Mouse (Mus musculus) midbrain, embryonic 13.5 days (tissue): ENCODE measurements around the gene Mrfap1. TPM values are rescaled to one million over a fixed set of nuclear protein-coding genes. Genes with fewer than 3 reads are reported as not detected.
"Not testable (repeated sequence)": the region's sequence is repeated elsewhere in the genome, so short reads cannot be mapped to it uniquely, and the experiment has no call there.

ENCODE experiments used
- ATAC-seq: fragments of 200-750 bp; cut with Nextera tagmentation; 2 replicates; pipeline ENCODE4 v1.8.0; 2017; ENCODE audit warnings: mild to moderate bottlenecking, moderate TSS enrichment, moderate library complexity
- H3K27ac ChIP-seq: fragments of 300-500 bp; sonication (generic); 2 replicates; pipeline ENCODE4 v1.5.1; 2015; ENCODE audit warnings: inconsistent platforms, mild to moderate bottlenecking, moderate library complexity
- H3K27me3 ChIP-seq: fragments of 300-500 bp; sonication (generic); 2 replicates; pipeline ENCODE4 v1.6.1; 2015; ENCODE audit warnings: mild to moderate bottlenecking, inconsistent platforms
- H3K36me3 ChIP-seq: fragments of 300-500 bp; sonication (generic); 2 replicates; pipeline ENCODE4 v1.6.1; 2015; ENCODE audit warnings: mild to moderate bottlenecking, inconsistent platforms
- H3K4me1 ChIP-seq: fragments of 300-500 bp; sonication (generic); replicated peaks from 2 replicates; pipeline ENCODE4 v1.6.1; 2015; ENCODE audit warnings: inconsistent platforms
- H3K4me2 ChIP-seq: fragments of 300-500 bp; sonication (generic); replicated peaks from 2 replicates; pipeline ENCODE4 v1.6.1; 2015; ENCODE audit warnings: moderate library complexity, mild to moderate bottlenecking, inconsistent platforms
- H3K4me3 ChIP-seq: fragments of 300-500 bp; sonication (generic); replicated peaks from 2 replicates; pipeline ENCODE4 v1.5.1; 2015; ENCODE audit warnings: mild to moderate bottlenecking, inconsistent platforms
- H3K9ac ChIP-seq: fragments of 300-500 bp; sonication (generic); replicated peaks from 2 replicates; pipeline ENCODE4 v1.6.1; 2015; ENCODE audit warnings: mild to moderate bottlenecking, inconsistent platforms
- H3K9me3 ChIP-seq: fragments of 300-500 bp; sonication (generic); 2 replicates; pipeline ENCODE4 v1.6.1; 2016; ENCODE audit warnings: mild to moderate bottlenecking, inconsistent platforms
- WGBS: fragments of 180-500 bp; shearing (Covaris S2); methylation state at CpG from one replicate; pipeline ENCODE4 v1.1.7; 2015; 5-methylcytosine and 5-hydroxymethylcytosine counted together
- polyA plus RNA-seq: library from polyadenylated mRNA; unstranded; fragments of >200 nt; fragmentation: Nextera tagmentation; extraction: Ambion mirVana; gene quantifications from 2 replicates; pipeline ENCODE4 v1.2.1, GENCODE M21; 2015

The Mrfap1 gene
- polyA plus RNA-seq, result 296 and 302 TPM in 2 replicates

GRCm38 (mm10) chr5:36796296-36797014 lies at the start of gene Mrfap1:
Mrfap1 (minus strand) TSS chr5:36796772.
- H3K9me3 ChIP-seq, H3K27me3 ChIP-seq: not testable (repeated sequence)
- H3K36me3 ChIP-seq, result peaks cover 17% of the 10 kb centered on the region
- peak; percentile 84 for ATAC-seq
- peak within 1 kb of the TSS; percentile 73 for H3K4me3 ChIP-seq
- H3K4me1 ChIP-seq, result peaks cover 15% of the 10 kb centered on the region
- H3K4me2 ChIP-seq, result peak within 1 kb of the TSS; percentile 60
- H3K27ac ChIP-seq, result peak within 1 kb of the TSS; percentile 96
- peak within 1 kb of the TSS; percentile 87 for H3K9ac ChIP-seq
- under 1% methylated on average over 90 of the region's 90 CpGs for WGBS

GRCm38 (mm10) chr5:36844490-36844889 lies 47.9 kb upstream of the Mrfap1 start:
- H3K9ac ChIP-seq, result no peak overlapping the region
- no peaks in the 10 kb centered on the region for H3K36me3 ChIP-seq
- 0 out of 2 replicates have a peak, but pooled peaks cover 7% of the 10 kb centered on the region for H3K4me1 ChIP-seq
- no peaks in the 10 kb centered on the region for H3K27me3 ChIP-seq
- no peak overlapping the region for H3K4me3 ChIP-seq
- H3K4me2 ChIP-seq, result no peak overlapping the region
- no peaks in the 10 kb centered on the region for H3K9me3 ChIP-seq
- WGBS, result 77% methylated on average over 10 of the region's 10 CpGs
- H3K27ac ChIP-seq, result peak overlapping the region; percentile 25; the same call in 1 of the 2 replicates
- peak; percentile 11; the same call in 1 of the 2 replicates for ATAC-seq

GRCm38 (mm10) chr5:36841701-36842100 lies 45.1 kb upstream of the Mrfap1 start:
- no peak overlapping the region for H3K27ac ChIP-seq
- no peaks in the 10 kb centered on the region for H3K9me3 ChIP-seq
- no peak for ATAC-seq
- H3K9ac ChIP-seq, result no peak overlapping the region
- H3K4me2 ChIP-seq, result no peak overlapping the region
- H3K4me1 ChIP-seq, result 0 out of 2 replicates have a peak, but pooled peaks cover 7% of the 10 kb centered on the region
- H3K36me3 ChIP-seq, result no peaks in the 10 kb centered on the region
- 0 out of 2 replicates have a peak, but pooled peaks cover 3% of the 10 kb centered on the region for H3K27me3 ChIP-seq
- WGBS, result 64% methylated on average over 1 of the region's 1 CpGs
- no peak overlapping the region for H3K4me3 ChIP-seq

- H3K27ac ChIP-seq, result no peak overlapping the region
- no peak overlapping the region for H3K9ac ChIP-seq
- H3K36me3 ChIP-seq, result no peaks in the 10 kb centered on the region
- ATAC-seq, result no peak
- H3K4me2 ChIP-seq, result no peak overlapping the region
- no peak overlapping the region for H3K4me3 ChIP-seq
- no peaks in the 10 kb centered on the region for H3K9me3 ChIP-seq
- H3K4me1 ChIP-seq, result 0 out of 2 replicates have a peak, but pooled peaks cover 7% of the 10 kb centered on the region
- 0 out of 2 replicates have a peak, but pooled peaks cover 5% of the 10 kb centered on the region for H3K27me3 ChIP-seq
- WGBS, result 88% methylated on average over 7 of the region's 7 CpGs
Measured at GRCm38 (mm10) chr5:36840092-36840491, 43.5 kb upstream of the Mrfap1 start.

DNA sequence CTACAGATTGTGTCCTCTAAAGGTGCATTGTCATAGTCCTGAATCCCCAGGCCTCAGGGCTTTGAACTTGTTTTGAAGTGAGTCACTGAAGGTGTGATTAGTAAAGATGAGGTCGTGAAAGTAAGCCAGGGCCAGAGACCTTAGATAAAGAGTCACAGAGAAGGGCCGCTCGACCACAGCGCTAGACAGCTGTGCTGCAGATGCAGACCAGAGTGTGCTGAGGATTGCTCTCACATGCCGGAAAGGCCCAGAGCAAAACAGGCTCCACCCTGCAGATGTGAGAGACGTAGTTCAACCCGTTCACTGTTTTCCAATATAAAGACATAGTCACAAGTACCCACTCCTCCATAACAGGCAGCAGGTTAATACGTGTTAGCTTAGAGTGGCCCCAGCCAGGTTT lies 43.0 kb upstream of the Mrfap1 start:
- H3K9me3 ChIP-seq, result no peaks in the 10 kb centered on the region
- 0 out of 2 replicates have a peak overlapping the region, but pooled peaks have one; percentile 14 for H3K9ac ChIP-seq
- ATAC-seq, result no peak
- H3K4me1 ChIP-seq, result 0 out of 2 replicates have a peak, but pooled peaks cover 4% of the 10 kb centered on the region
- H3K4me2 ChIP-seq, result no peak overlapping the region
- H3K36me3 ChIP-seq, result no peaks in the 10 kb centered on the region
- 82% methylated on average over 8 of the region's 8 CpGs for WGBS
- 0 out of 2 replicates have a peak, but pooled peaks cover 5% of the 10 kb centered on the region for H3K27me3 ChIP-seq
- no peak overlapping the region for H3K27ac ChIP-seq
- H3K4me3 ChIP-seq, result no peak overlapping the region

DNA sequence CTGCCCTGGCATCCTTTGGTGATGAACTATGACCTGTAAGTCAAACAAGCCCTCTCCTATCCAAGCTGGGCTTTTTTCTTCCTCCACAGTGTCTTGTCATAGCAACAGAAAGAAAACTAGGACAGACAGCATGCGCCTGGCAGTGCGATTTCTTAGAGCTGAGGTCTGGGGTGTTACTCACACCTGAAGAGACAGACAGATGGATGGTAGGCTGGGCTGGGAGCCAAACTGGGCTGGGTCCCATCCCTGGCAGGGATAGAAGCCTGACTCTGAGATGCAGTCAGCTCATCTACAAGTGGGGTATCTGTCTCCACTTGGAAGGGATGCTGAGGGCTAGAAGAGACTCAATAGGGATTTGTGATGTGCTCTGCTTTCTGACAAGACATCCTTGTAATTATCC lies 42.5 kb upstream of the Mrfap1 start:
- ATAC-seq, result no peak
- WGBS, result 96% methylated on average over 2 of the region's 2 CpGs

GRCm38 (mm10) chr5:36835933-36836332 lies 39.4 kb upstream of the Mrfap1 start:
- H3K4me1 ChIP-seq, result peaks cover 3% of the 10 kb centered on the region

More for the DNA sequence above, 42.5 kb upstream of the Mrfap1 start:
- no peak overlapping the region for H3K27ac ChIP-seq
- H3K36me3 ChIP-seq, result no peaks in the 10 kb centered on the region
- 0 out of 2 replicates have a peak, but pooled peaks cover 5% of the 10 kb centered on the region for H3K27me3 ChIP-seq
- no peak overlapping the region for H3K4me3 ChIP-seq
- 0 out of 2 replicates have a peak overlapping the region, but pooled peaks have one; percentile 14 for H3K9ac ChIP-seq
- H3K4me1 ChIP-seq, result no peaks in the 10 kb centered on the region
- H3K4me2 ChIP-seq, result no peak overlapping the region
- no peaks in the 10 kb centered on the region for H3K9me3 ChIP-seq

DNA sequence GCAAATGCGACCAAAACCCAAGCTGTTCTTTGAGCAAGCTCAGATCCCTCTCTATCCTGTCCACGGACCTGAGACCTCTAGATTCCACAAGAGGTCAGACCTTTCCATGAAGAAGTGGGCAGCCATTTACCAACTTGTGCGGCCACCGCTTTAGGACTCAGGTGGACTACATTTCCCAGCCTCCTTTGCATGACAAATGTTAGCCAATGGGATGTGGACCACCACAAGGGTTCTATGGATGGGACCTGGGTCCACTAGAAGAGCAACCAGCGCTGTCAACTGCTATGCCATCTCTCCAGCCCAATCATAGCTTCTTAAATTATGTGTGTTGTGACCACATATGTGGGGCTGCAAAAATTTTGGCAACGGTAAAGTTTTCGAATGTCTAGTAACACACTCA lies 34.7 kb upstream of the Mrfap1 start:
- Histone ChIP-seq H3K9me3 (no peaks in the 10 kb centered on the region), H3K36me3 (0 out of 2 replicates have a peak, but pooled peaks cover 10% of the 10 kb centered on the region), H3K4me2 (peak overlapping the region; percentile 69; the same call in 1 of the 2 replicates), H3K9ac (no peak overlapping the region), H3K4me3 (no peak overlapping the region), H3K27ac (no peak overlapping the region), H3K27me3 (no peaks in the 10 kb centered on the region), H3K4me1 (peaks cover 10% of the 10 kb centered on the region)
- 58% methylated on average over 7 of the region's 7 CpGs for WGBS
- 0 out of 2 replicates have a peak, but pooled peaks have one; percentile 14 for ATAC-seq

More at GRCm38 (mm10) chr5:36835933-36836332, 39.4 kb upstream of the Mrfap1 start:
- H3K9ac ChIP-seq, result no peak overlapping the region
- H3K36me3 ChIP-seq, result no peaks in the 10 kb centered on the region
- H3K27me3 ChIP-seq, result 0 out of 2 replicates have a peak, but pooled peaks cover 5% of the 10 kb centered on the region
- no peak overlapping the region for H3K4me3 ChIP-seq
- H3K27ac ChIP-seq, result no peak overlapping the region
- 2% methylated on average over 6 of the region's 6 CpGs for WGBS
- peak; percentile 57; the same call in 1 of the 2 replicates for ATAC-seq
- no peaks in the 10 kb centered on the region for H3K9me3 ChIP-seq
- H3K4me2 ChIP-seq, result no peak overlapping the region

GRCm38 (mm10) chr5:36829913-36830879 lies 33.6 kb upstream of the Mrfap1 start, which contains the start of gene Man2b2:
Man2b2 (minus strand) TSS chr5:36830653.
- 3% methylated on average over 46 of the region's 46 CpGs for WGBS
- Histone ChIP-seq H3K4me3 (peak within 1 kb of the TSS; percentile 54), H3K27me3 (no peaks in the 10 kb centered on the region), H3K9ac (peak within 1 kb of the TSS; percentile 66), H3K4me2 (peak within 1 kb of the TSS; percentile 69), H3K4me1 (peaks cover 10% of the 10 kb centered on the region), H3K36me3 (peaks cover 19% of the 10 kb centered on the region), H3K27ac (peak within 1 kb of the TSS; percentile 9; the same call in 1 of the 2 replicates), H3K9me3 (no peaks in the 10 kb centered on the region)
- ATAC-seq, result peak; percentile 90

GRCm38 (mm10) chr5:36829098-36829497 lies 32.5 kb upstream of the Mrfap1 start:
- H3K36me3 ChIP-seq, result peaks cover 19% of the 10 kb centered on the region
- no peak overlapping the region for H3K9ac ChIP-seq
- no peak overlapping the region for H3K4me3 ChIP-seq
- no peak overlapping the region for H3K4me2 ChIP-seq
- no peaks in the 10 kb centered on the region for H3K27me3 ChIP-seq
- ATAC-seq, result no peak
- H3K9me3 ChIP-seq, result no peaks in the 10 kb centered on the region
- no peak overlapping the region for H3K27ac ChIP-seq
- 82% methylated on average over 4 of the region's 4 CpGs for WGBS
- H3K4me1 ChIP-seq, result peaks cover 10% of the 10 kb centered on the region

- Histone ChIP-seq H3K4me3 (no peak overlapping the region), H3K4me1 (no peaks in the 10 kb centered on the region), H3K27ac (no peak overlapping the region), H3K36me3 (peaks cover 45% of the 10 kb centered on the region), H3K9ac (no peak overlapping the region), H3K4me2 (no peak overlapping the region), H3K9me3 (no peaks in the 10 kb centered on the region), H3K27me3 (no peaks in the 10 kb centered on the region)
- 92% methylated on average over 4 of the region's 4 CpGs for WGBS
- ATAC-seq, result no peak
Measured at GRCm38 (mm10) chr5:36822907-36823306, 26.3 kb upstream of the Mrfap1 start.
